Comparison of ENCODE assay signal across 10 mouse cellular contexts in genomic region chr1:134103861-134104260, GRCm38 (mm10). TPM values are rescaled to one million over a fixed set of nuclear protein-coding genes. Genes with fewer than 3 reads are reported as not detected.
DNase-seq lines count a peak whose midpoint lies in the region; ATAC-seq lines count a peak whose summit lies in the region.
"Had no signal": no experiment of that assay in that cellular context is flagged by ENCODE, and none has a peak within 500 bp of the region (broad histone marks: within the 10 kb centered on the region; RNA-seq: fewer than 3 reads in every experiment).

No protein-coding gene starts in this region.

- H3K27me3 ChIP-seq in embryonic facial prominence, embryonic 10.5 days (replicated peaks; ENCODE audit: low read depth, poor library complexity, severe bottlenecking), result peaks cover 5% of the 10 kb centered on the region; the same call in 1 of the 2 replicates
- no peaks in the 10 kb centered on the region for H3K27me3 ChIP-seq in intestine, embryonic 16.5 days (replicated peaks; ENCODE audit: control insufficient read depth, insufficient read depth, low read length)
- H3K27me3 ChIP-seq: limb, embryonic 13.5 days had no signal

- peaks cover 28% of the 10 kb centered on the region for H3K4me1 ChIP-seq in embryonic facial prominence, embryonic 10.5 days
- peaks cover 8% of the 10 kb centered on the region for H3K4me1 ChIP-seq in intestine, embryonic 16.5 days (ENCODE audit: control insufficient read depth, insufficient read depth, low read length)

- H3K4me2 ChIP-seq in intestine, embryonic 16.5 days (ENCODE audit: low read depth, low read length), result no peak overlapping the region
- H3K4me2 ChIP-seq: limb, embryonic 13.5 days had no signal

- no peaks in the 10 kb centered on the region for H3K9me3 ChIP-seq in embryonic facial prominence, embryonic 10.5 days
- H3K9me3 ChIP-seq in intestine, embryonic 16.5 days (ENCODE audit: control insufficient read depth, low read length), result no peaks in the 10 kb centered on the region
- H3K9me3 ChIP-seq: limb, embryonic 13.5 days had no signal

- H3K27ac ChIP-seq in embryonic facial prominence, embryonic 10.5 days (replicated peaks), result peak overlapping the region; percentile 54
- no peak overlapping the region for H3K27ac ChIP-seq in intestine, embryonic 16.5 days (ENCODE audit: low read length)
- H3K27ac ChIP-seq: limb, embryonic 13.5 days had no signal

- 78% methylated on average over 5 of the region's 5 CpGs for WGBS in embryonic facial prominence, embryonic 10.5 days
- WGBS in intestine, embryonic 16.5 days, result 60% methylated on average over 5 of the region's 5 CpGs

- peak; percentile 42 to 72 for DNase-seq in kidney, postnatal 25 days
- no peak for DNase-seq in kidney, adult 18-20 months
- peak; percentile 93 for DNase-seq in NIH3T3 (ENCODE audit: low read depth)
- DNase-seq in embryonic facial prominence, embryonic 10.5 days (ENCODE audit: low spot score), result no peak
- DNase-seq in natural killer cell, adult 2 months (ENCODE audit: low spot score in 2 of 2), result no peak
- DNase-seq in cerebellum, adult 18-20 months, result no peak

- H3K4me3 ChIP-seq in embryonic facial prominence, embryonic 10.5 days, result no peak overlapping the region
- H3K4me3 ChIP-seq in intestine, embryonic 16.5 days (ENCODE audit: low read length), result no peak overlapping the region
- H3K4me3 ChIP-seq: limb, embryonic 13.5 days had no signal

- H3K36me3 ChIP-seq in embryonic facial prominence, embryonic 10.5 days (replicated peaks), result no peaks in the 10 kb centered on the region
- no peaks in the 10 kb centered on the region for H3K36me3 ChIP-seq in intestine, embryonic 16.5 days (ENCODE audit: control insufficient read depth, insufficient read depth, low read length)
- H3K36me3 ChIP-seq: limb, embryonic 13.5 days had no signal

- H3K9ac ChIP-seq in intestine, embryonic 16.5 days (ENCODE audit: low read depth, low read length), result peak overlapping the region; percentile 25; the same call in 1 of the 2 replicates
- H3K9ac ChIP-seq: limb, embryonic 13.5 days had no signal

- no peak for ATAC-seq in intestine, embryonic 16.5 days

RNA-seq across cellular contexts. Expression of gene Chit1, which starts 7.2 kb away (rescaled TPM):
- 0.09 TPM in 1 of 2 replicates, not detected in the other for polyA plus RNA-seq in embryonic facial prominence, embryonic 10.5 days (2016; fragmentation: Nextera tagmentation; extraction: Ambion mirVana)
- not detected in 2 replicates for polyA plus RNA-seq in intestine, embryonic 16.5 days (2015; fragmentation: Nextera tagmentation; extraction: Ambion mirVana)
- polyA plus RNA-seq: intestine, embryonic 14.5 days; stomach, embryonic 14.5 days had no signal

RNA-seq across cellular contexts. Expression of gene Btg2, which starts 24.9 kb away (rescaled TPM):
- 32.5 and 40.4 TPM in 2 replicates for polyA plus RNA-seq in embryonic facial prominence, embryonic 10.5 days (2016; fragmentation: Nextera tagmentation; extraction: Ambion mirVana)
- 42.9 and 43.2 TPM in 2 replicates for polyA plus RNA-seq in intestine, embryonic 16.5 days (2015; fragmentation: Nextera tagmentation; extraction: Ambion mirVana)

Comparison
In these comparisons a context has a peak if more than half of its experiments do, and no peak if none do; other contexts are left out.
1. DNase-seq: peak in kidney, postnatal 25 days (2 of 2) and NIH3T3 (single experiment); none in kidney, adult 18-20 months (single experiment), embryonic facial prominence, embryonic 10.5 days (single experiment), natural killer cell, adult 2 months (0 of 2) and cerebellum, adult 18-20 months (0 of 2).